Mouse (Mus musculus): ENCODE measurements around the gene Neil1.

DNA sequence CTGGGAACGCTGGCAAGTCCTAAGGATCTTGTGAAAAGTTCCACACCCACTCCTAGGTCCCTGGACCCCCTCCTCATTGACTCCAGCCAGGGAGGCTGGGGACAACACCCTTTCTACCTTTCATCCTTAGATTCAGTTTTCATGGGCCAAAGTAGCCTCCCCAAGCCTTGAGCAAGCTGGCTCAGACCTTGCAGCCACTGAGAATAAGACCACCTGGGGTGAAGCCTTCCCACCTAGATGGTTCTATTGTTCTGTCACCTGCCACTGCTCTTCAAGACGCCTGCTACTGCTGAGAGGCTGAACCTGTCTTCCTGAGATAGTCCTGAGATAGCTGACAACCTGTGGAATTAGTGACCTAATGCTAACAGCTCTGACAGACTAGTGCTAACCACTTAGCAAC lies 15.0 kb upstream of the Neil1 start:
- TF ChIP-seq CTCF (IDR thresholded peaks at IDR 0.05; ENCODE audit: low read depth) = no peak
- TF ChIP-seq EP300 (IDR thresholded peaks at IDR 0.05; ENCODE audit: low read depth) = no peak

Data from liver, embryonic 14.5 days (tissue).